Mouse (Mus musculus): ENCODE measurements around the gene Ciart. TPM values are rescaled to one million over a fixed set of nuclear protein-coding genes. Genes with fewer than 3 reads are reported as not detected.
A peak's percentile ranks its signal among the peaks of the same experiment; 100 is the strongest.

Gene Ciart
- polyA plus RNA-seq, 1 experiment from 2014 or later = 1.3 TPM

DNA sequence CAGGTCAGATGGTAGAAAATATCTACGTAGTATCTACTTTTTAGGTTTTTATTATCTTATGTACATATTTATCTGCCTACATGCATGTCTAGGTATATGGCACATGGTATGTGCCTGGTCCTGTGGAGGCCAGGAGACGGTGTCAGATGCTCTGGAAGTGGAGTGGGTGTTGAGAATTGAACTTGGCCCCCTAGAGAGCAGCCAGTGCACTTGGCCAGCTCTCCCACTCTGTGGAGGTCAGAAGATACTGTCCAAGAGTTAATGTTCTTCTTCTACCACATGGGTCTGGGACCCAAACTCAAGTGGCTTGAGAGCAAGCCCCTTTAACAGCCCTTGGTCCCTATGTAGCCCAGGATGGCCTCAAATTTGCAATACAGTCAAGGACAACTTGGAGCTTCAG lies 14.6 kb downstream of the Ciart start:
- H3K36me3 ChIP-seq (ENCODE audit: control insufficient read depth, insufficient read depth) = peaks cover 38% of the 10 kb centered on the region
- 88% methylated on average over 2 of the region's 2 CpGs for WGBS
- no peaks in the 10 kb centered on the region for H3K9me3 ChIP-seq (ENCODE audit: control insufficient read depth)

DNA sequence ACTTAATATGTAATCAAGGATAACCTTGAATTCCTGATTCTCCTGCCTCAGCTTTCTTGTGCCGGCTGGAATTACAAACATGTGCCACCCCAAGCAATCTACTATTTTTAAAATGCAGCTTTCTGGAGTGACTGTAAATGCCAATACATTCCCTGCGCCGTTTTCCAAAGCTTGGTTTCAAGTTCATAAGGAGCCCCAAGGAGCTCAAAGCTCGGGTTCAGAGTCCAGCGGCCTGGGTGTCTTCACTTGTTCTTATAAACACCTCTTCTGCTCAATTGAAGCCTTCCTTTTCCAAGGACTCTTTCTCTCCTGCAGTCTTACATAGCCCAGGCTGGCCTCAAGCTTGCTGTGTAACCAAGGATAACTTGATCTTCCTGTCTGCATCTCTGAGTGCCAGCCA lies 16.0 kb downstream of the Ciart start:
- no peak for ATAC-seq
- WGBS = 57% methylated on average over 5 of the region's 5 CpGs
- H3K27me3 ChIP-seq (replicated peaks; ENCODE audit: control insufficient read depth, insufficient read depth, low read length) = no peaks in the 10 kb centered on the region
- H3K27ac ChIP-seq (ENCODE audit: low read depth, low read length) = no peak overlapping the region
- no peaks in the 10 kb centered on the region for H3K9me3 ChIP-seq (ENCODE audit: control insufficient read depth)
- no peak for TF ChIP-seq CTCF (IDR thresholded peaks at IDR 0.05; ENCODE audit: low read depth)
- no peaks in the 10 kb centered on the region for H3K4me1 ChIP-seq (replicated peaks; ENCODE audit: control insufficient read depth, insufficient read depth, low read length)
- H3K9ac ChIP-seq (ENCODE audit: low read depth, low read length) = no peak overlapping the region
- no peak overlapping the region for H3K4me3 ChIP-seq (ENCODE audit: low read depth, low read length)
- peaks cover 38% of the 10 kb centered on the region for H3K36me3 ChIP-seq (ENCODE audit: control insufficient read depth, insufficient read depth)
- H3K4me2 ChIP-seq (replicated peaks; ENCODE audit: low read depth) = no peak overlapping the region

More for the DNA sequence above, 14.6 kb downstream of the Ciart start:
- H3K27ac ChIP-seq (ENCODE audit: low read depth, low read length) = no peak overlapping the region
- ATAC-seq = no peak
- no peak for TF ChIP-seq CTCF (IDR thresholded peaks at IDR 0.05; ENCODE audit: low read depth)
- H3K9ac ChIP-seq (ENCODE audit: low read depth, low read length) = no peak overlapping the region
- H3K4me1 ChIP-seq (replicated peaks; ENCODE audit: control insufficient read depth, insufficient read depth, low read length) = 0 out of 2 replicates have a peak, but pooled peaks cover 2% of the 10 kb centered on the region
- H3K4me2 ChIP-seq (replicated peaks; ENCODE audit: low read depth) = no peak overlapping the region
- H3K27me3 ChIP-seq (replicated peaks; ENCODE audit: control insufficient read depth, insufficient read depth, low read length) = no peaks in the 10 kb centered on the region
- H3K4me3 ChIP-seq (ENCODE audit: low read depth, low read length) = no peak overlapping the region

DNA sequence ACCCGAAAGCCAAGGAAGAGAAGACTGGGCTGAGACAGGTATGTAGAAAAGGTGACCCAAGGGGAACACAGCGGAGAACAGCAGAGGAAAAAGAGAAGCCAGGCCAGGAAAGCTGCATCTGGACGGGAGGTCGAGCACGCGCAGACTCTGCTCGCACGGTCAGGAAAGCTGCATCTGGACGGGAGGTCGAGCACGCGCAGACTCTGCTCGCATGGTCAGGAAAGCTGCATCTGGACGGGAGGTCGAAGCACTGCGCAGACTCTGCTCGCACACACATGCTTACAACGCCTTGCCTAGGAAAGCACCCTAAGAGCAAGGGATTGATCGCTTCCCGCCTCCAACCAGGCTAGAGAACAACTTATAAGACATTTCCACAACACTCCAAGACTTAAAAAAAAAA lies 16.5 kb downstream of the Ciart start:
- Histone ChIP-seq H3K27ac (ENCODE audit: low read depth, low read length) (no peak overlapping the region), H3K4me2 (replicated peaks; ENCODE audit: low read depth) (no peak overlapping the region), H3K27me3 (replicated peaks; ENCODE audit: control insufficient read depth, insufficient read depth, low read length) (no peaks in the 10 kb centered on the region), H3K9me3 (ENCODE audit: control insufficient read depth) (no peaks in the 10 kb centered on the region), H3K4me3 (ENCODE audit: low read depth, low read length) (no peak overlapping the region), H3K36me3 (ENCODE audit: control insufficient read depth, insufficient read depth) (peaks cover 38% of the 10 kb centered on the region), H3K9ac (ENCODE audit: low read depth, low read length) (no peak overlapping the region), H3K4me1 (replicated peaks; ENCODE audit: control insufficient read depth, insufficient read depth, low read length) (no peaks in the 10 kb centered on the region)
- no peak for TF ChIP-seq CTCF (IDR thresholded peaks at IDR 0.05; ENCODE audit: low read depth)
- 90% methylated on average over 20 of the region's 20 CpGs for WGBS
- no peak for ATAC-seq

DNA sequence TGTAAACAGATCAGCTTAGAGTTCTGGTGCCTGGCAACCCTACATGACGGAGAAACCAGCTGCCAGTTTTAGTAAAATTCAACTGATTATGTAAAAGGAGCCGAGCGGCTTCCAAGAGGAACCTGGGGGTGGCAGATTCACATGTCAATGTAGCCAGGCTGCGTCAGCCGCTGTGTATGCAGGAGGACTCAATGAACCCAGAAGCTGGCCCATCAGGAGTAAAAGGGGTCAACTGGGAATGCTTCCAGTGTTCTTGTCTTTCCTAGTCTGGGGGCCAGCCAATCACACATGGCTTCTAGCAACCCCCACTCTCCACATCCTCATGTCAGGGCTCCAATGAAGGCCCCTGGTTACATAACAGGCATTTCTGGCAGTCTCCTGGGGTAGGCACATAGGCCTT lies 17.0 kb downstream of the Ciart start:
- H3K4me3 ChIP-seq (ENCODE audit: low read depth, low read length) = no peak overlapping the region
- H3K9me3 ChIP-seq (ENCODE audit: control insufficient read depth) = no peaks in the 10 kb centered on the region
- H3K4me1 ChIP-seq (replicated peaks; ENCODE audit: control insufficient read depth, insufficient read depth, low read length) = no peaks in the 10 kb centered on the region
- H3K9ac ChIP-seq (ENCODE audit: low read depth, low read length) = no peak overlapping the region
- H3K27ac ChIP-seq (ENCODE audit: low read depth, low read length) = no peak overlapping the region; the same call in 1 of the 2 replicates
- WGBS = 71% methylated on average over 5 of the region's 5 CpGs
- TF ChIP-seq CTCF (IDR thresholded peaks at IDR 0.05; ENCODE audit: low read depth) = no peak
- H3K4me2 ChIP-seq (replicated peaks; ENCODE audit: low read depth) = no peak overlapping the region
- ATAC-seq = no peak
- H3K36me3 ChIP-seq (ENCODE audit: control insufficient read depth, insufficient read depth) = peaks cover 35% of the 10 kb centered on the region
- no peaks in the 10 kb centered on the region for H3K27me3 ChIP-seq (replicated peaks; ENCODE audit: control insufficient read depth, insufficient read depth, low read length)

DNA sequence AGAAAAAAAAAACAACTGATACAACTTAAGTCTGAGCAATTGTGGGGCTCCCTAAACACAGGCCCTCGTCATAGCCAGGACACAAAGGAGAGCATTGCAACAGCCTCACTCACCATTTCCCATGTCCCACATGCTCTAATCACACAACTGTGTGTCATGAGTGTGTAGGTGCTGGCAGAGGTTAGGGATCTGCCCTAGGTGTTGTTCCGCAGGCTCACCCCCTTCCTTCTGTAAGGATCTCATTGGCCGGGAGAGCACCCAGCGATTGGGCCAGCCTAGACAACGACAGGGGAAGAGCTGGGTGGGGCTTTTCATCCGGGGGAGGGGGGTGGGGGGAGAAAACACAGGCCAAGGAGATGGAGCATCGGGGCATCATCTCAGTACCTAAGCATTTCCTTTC lies 18.5 kb downstream of the Ciart start:
- H3K4me2 ChIP-seq (replicated peaks; ENCODE audit: low read depth) = no peak overlapping the region
- no peak for TF ChIP-seq CTCF (IDR thresholded peaks at IDR 0.05; ENCODE audit: low read depth)
- H3K4me1 ChIP-seq (replicated peaks; ENCODE audit: control insufficient read depth, insufficient read depth, low read length) = no peaks in the 10 kb centered on the region
- no peak overlapping the region for H3K4me3 ChIP-seq (ENCODE audit: low read depth, low read length)
- H3K9ac ChIP-seq (ENCODE audit: low read depth, low read length) = no peak overlapping the region
- H3K36me3 ChIP-seq (ENCODE audit: control insufficient read depth, insufficient read depth) = peaks cover 26% of the 10 kb centered on the region
- H3K9me3 ChIP-seq (ENCODE audit: control insufficient read depth) = no peaks in the 10 kb centered on the region
- no peaks in the 10 kb centered on the region for H3K27me3 ChIP-seq (replicated peaks; ENCODE audit: control insufficient read depth, insufficient read depth, low read length)
- H3K27ac ChIP-seq (ENCODE audit: low read depth, low read length) = no peak overlapping the region
- WGBS = 67% methylated on average over 7 of the region's 7 CpGs
- ATAC-seq = no peak

DNA sequence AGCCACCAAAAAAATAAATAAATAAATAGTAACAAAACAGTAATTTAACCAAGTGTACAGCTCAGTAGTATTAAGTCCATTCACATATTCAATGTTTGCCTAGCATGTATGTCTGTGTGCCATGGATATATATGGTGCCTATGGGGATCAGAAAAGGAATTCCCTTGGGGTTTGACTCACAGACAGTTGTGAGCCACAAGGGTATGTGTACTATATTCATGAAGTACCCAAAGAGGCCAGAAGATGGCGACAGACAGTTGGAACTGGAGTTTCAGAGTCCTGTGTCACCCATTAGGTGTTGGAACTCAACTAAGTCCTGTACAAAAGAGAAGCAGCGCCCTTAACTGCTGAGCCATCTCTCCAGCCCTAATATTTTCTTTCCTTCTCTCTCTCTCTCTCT lies 20.3 kb downstream of the Ciart start:
- no peak overlapping the region for H3K27ac ChIP-seq (ENCODE audit: low read depth, low read length)
- H3K9ac ChIP-seq (ENCODE audit: low read depth, low read length) = no peak overlapping the region
- peak; percentile 60 for ATAC-seq
- no peaks in the 10 kb centered on the region for H3K27me3 ChIP-seq (replicated peaks; ENCODE audit: control insufficient read depth, insufficient read depth, low read length)
- peaks cover 24% of the 10 kb centered on the region for H3K36me3 ChIP-seq (ENCODE audit: control insufficient read depth, insufficient read depth)
- peak; percentile 92 for TF ChIP-seq CTCF (IDR thresholded peaks at IDR 0.05; ENCODE audit: low read depth)
- H3K4me2 ChIP-seq (replicated peaks; ENCODE audit: low read depth) = no peak overlapping the region
- 29% methylated on average over 2 of the region's 2 CpGs for WGBS
- no peaks in the 10 kb centered on the region for H3K4me1 ChIP-seq (replicated peaks; ENCODE audit: control insufficient read depth, insufficient read depth, low read length)
- H3K4me3 ChIP-seq (ENCODE audit: low read depth, low read length) = no peak overlapping the region
- H3K9me3 ChIP-seq (ENCODE audit: control insufficient read depth) = no peaks in the 10 kb centered on the region

DNA sequence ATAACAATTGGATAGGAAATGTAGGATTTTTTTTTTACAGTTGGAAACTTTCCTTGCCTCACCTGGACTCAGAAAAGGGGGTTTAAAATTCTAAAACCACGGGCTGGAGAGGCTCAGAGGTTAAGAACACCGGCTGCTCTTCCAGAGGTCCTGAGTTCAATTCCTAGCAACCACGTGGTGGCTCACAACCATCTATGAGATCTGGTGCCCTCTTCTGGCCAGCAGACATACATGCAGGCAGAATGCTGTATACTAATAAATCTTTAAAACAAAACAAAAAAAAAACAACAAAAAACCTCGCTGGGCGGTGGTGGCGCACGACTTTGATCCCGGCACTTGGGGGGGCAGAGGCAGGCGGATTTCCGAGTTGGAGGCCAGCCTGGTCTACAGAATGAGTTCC lies 20.8 kb downstream of the Ciart start:
- no peaks in the 10 kb centered on the region for H3K9me3 ChIP-seq (ENCODE audit: control insufficient read depth)
- no peak overlapping the region for H3K27ac ChIP-seq (ENCODE audit: low read depth, low read length)
- 82% methylated on average over 10 of the region's 10 CpGs for WGBS
- peak; percentile 56 for TF ChIP-seq CTCF (IDR thresholded peaks at IDR 0.05; ENCODE audit: low read depth)
- no peaks in the 10 kb centered on the region for H3K27me3 ChIP-seq (replicated peaks; ENCODE audit: control insufficient read depth, insufficient read depth, low read length)
- no peak overlapping the region for H3K4me3 ChIP-seq (ENCODE audit: low read depth, low read length)
- no peak overlapping the region for H3K9ac ChIP-seq (ENCODE audit: low read depth, low read length)
- no peak for ATAC-seq
- no peak overlapping the region for H3K4me2 ChIP-seq (replicated peaks; ENCODE audit: low read depth)
- no peaks in the 10 kb centered on the region for H3K4me1 ChIP-seq (replicated peaks; ENCODE audit: control insufficient read depth, insufficient read depth, low read length)
- H3K36me3 ChIP-seq (ENCODE audit: control insufficient read depth, insufficient read depth) = peaks cover 24% of the 10 kb centered on the region
